Mouse (Mus musculus) adrenal gland, postnatal 36 days (tissue): ENCODE results near the gene Usp24. TPM values are rescaled to one million over a fixed set of nuclear protein-coding genes. Genes with fewer than 3 reads are reported as not detected.
"Not testable (repeated sequence)": the region's sequence is repeated elsewhere in the genome, so short reads cannot be mapped to it uniquely, and the experiment has no call there.

Experiments used
- DNase-seq, 2 experiments: peaks; one replicate each; pipeline ENCODE4 v3.0.0; 2021; ENCODE audit warnings: mixed read lengths in 1 of 2
- total RNA-seq, 2 experiments: library from RNA; stranded (reverse); gene quantifications; 2 replicates each; pipeline ENCODE4 v1.2.3; 2021

Gene Usp24
- total RNA-seq, 2 experiments from 2014 or later: 41.0 to 41.3 TPM

DNA sequence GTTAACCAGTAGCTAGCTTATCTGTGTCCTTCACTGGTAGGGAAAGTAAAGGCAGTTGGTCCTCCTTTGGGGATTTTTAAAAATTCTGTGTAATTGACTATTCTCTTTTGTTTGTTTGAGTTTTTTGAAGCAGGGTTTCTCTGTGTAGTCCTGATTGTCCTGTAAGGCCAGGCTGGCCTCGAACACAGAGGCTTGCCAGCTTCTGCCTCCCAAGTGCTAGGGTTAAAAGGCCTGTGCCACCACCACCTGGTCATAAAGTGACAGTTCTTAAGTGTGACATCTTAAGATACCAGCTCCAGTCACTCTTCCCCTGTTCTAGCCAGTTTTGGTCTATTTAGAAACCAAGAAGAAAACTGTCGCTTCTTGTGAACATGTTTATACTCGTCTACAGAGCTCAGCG lies 2.2 kb downstream of the Usp24 start:
- DNase-seq: no peak

DNA sequence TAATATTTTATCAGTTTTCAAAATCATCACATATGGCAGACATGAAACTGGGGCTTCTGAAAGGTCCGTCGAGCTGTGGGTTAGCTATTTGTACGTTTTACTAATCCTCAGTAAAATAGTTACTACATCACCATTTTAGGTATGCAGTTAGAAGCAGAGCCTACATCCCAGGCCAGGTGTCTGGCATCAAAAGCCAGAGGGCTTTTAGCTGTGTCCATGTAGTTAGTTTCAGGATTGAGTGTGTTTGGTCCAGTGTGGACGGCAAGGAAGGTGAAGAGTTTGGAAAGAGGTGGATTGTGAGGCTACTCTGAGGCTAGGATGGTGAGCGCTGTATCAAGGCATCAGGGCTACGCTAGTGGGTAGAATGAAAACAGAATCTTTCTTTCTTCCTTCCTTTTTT lies 3.0 kb downstream of the Usp24 start:
- no peak for DNase-seq

- no peak for DNase-seq
Measured at GRCm38 (mm10) chr4:106322846-106323245, 6.8 kb downstream of the Usp24 start.

DNA sequence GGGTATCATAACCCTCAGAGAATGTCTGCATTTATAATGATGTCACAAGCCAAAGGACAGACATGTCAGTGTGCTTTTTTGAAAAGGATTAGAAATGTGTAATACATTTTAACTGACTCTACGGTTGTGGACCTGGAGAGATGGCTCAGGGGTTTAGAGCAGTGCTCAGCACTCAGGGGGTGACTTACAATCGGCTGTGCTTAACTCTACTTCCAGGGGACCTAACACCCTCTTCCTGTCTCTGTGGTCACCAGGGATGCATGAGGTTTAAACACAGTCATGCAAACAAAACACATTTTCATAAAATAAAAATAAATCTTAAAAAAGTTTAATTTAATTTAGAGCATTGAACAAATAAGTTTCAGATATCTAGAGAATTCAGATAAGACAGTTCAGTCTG lies 7.3 kb downstream of the Usp24 start:
- no peak for DNase-seq

GRCm38 (mm10) chr4:106327436-106327835 lies 11.4 kb downstream of the Usp24 start:
- no peak for DNase-seq

GRCm38 (mm10) chr4:106328704-106329103 lies 12.7 kb downstream of the Usp24 start:
- no peak for DNase-seq

DNA sequence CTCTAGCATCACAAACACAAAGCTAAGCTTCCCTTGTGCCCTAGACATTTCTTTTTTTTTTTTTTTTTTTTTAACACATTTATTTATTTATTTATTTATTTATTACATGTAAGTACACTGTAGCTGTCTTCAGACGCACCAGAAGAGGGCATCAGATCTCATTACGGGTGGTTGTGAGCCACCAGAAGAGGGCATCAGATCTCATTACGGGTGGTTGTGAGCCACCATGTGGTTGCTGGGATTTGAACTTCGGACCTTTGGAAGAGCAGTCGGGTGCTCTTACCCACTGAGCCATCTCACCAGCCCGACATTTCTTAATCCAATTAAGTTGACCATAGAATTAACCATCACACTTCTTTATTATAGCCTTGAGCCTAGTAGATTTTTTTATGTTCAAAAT lies 13.2 kb downstream of the Usp24 start:
- DNase-seq: not testable (repeated sequence)

DNA sequence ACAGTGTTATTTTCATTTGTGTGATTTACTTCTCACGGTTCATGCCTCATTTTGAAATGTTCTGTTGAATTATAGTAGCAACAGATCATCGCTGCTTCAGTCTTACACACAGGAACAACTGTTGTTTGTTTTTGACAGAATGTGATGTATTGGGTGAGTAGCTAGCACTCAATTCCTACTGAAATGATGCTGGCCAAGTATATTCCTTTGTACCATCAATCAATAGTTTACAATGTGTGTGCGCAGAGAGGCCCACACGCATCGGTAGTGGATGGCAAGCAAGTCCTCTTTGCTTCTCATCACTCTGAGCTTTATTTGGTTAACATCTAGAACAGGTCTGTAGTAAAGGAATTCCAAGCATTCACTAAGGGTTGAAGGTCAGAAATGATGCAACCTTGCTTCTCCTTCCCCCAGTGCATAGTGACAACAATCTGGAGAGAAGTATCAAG lies 14.4 kb downstream of the Usp24 start:
- DNase-seq: peak in 1 of 2 experiments; percentile 8

DNA sequence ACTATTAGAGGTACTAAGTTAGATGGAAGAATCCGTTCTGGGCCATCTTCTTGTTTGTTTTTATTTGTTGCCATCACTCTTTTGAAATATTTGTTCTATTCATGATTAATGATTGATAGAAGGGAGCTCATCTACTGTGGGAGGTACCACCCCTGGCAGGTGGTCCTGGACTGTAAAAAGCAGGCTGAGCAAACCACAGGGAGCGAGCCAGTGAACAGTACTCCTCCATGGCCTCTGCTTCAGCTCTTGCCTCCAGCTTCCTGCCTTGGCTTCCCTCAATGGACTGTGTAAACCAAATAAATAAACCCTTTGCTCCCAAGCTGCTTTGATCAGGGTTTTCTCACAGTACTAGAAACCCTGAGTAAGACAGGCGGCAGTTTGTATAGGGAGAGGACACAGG lies 17.1 kb downstream of the Usp24 start:
- no peak for DNase-seq

GRCm38 (mm10) chr4:106333584-106333983 lies 17.6 kb downstream of the Usp24 start:
- no peak for DNase-seq

DNA sequence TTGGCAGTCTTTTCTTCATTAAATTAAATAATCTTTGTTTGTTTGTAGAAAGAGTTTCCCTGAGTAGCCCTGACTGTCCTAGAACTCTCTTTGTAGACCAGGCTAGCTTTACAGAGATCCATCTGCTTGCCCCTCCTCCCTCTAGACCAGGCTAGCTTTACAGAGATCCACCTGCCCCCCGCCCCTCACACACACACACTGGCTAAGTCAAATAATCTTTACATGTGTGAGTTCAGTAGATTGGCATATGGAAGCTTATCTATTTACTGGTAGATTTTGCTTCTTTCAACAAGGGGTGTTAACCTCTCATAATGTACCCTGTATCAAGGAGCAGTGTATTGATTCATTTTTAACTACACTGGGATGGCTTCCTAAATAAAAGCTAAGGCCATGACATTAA lies 19.8 kb downstream of the Usp24 start:
- DNase-seq: no peak

- DNase-seq: no peak
Measured at GRCm38 (mm10) chr4:106347664-106348063, 31.7 kb downstream of the Usp24 start.

GRCm38 (mm10) chr4:106355025-106355424 lies 39.0 kb downstream of the Usp24 start:
- not testable (repeated sequence) for DNase-seq

DNA sequence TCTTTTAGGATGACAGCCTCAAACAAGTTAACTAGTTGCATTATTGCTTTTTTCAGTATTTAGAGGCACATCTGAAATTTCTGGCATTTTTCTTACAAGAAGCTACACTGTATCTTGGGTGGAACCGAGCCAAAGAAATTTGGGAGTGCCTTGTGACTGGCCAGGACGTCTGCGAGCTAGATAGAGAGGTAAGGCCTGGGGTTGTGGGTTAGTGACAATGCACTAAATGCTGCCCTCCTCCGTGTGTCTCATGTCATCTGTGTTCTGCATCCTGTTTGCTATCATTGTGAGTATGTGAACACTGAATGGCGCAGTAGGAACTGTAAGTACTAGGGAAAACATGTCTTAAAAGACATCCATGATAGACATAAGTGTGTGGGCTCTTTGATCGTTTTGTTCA lies 54.0 kb downstream of the Usp24 start:
- DNase-seq: no peak

DNA sequence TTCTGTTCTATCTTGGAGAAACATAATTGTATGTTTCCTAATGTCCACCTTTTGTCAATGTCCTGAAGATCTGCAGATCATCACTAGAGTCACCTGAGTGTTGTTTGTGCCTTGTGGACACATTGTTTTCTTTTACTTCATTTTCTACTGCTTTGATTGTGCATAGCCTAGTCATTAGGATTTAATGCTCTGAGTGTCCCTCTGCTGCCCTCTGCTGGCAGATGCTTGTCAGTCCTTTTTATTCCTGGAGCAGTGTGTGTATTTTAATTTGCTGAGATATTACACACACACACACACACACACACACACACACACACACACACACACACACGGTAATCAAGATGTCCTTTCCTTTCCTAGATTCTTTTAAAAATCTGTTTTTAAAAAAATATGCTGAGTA lies 59.8 kb downstream of the Usp24 start:
- peak; percentile 84 to 89 for DNase-seq

GRCm38 (mm10) chr4:106378839-106379572 lies 63.0 kb downstream of the Usp24 start:
- no peak for DNase-seq

DNA sequence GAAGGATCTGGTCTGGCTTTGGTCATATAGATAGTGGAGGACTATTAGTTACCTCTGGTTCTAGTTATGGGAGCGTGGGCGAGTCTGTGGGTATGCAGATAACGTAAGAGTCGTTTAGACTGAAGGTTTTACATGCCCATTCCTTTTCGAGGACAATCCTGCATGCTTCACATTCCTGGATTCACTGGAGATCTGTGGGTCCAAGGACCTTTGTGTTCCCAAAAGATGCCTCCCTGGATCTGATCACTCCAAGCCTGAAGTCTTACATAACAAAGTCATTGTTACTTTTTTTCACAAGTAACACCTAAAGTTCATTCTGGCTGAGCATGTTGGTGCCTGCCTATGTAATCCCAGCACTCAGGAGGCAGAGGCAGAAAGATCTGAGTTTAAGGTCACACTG lies 65.1 kb downstream of the Usp24 start:
- no peak for DNase-seq

DNA sequence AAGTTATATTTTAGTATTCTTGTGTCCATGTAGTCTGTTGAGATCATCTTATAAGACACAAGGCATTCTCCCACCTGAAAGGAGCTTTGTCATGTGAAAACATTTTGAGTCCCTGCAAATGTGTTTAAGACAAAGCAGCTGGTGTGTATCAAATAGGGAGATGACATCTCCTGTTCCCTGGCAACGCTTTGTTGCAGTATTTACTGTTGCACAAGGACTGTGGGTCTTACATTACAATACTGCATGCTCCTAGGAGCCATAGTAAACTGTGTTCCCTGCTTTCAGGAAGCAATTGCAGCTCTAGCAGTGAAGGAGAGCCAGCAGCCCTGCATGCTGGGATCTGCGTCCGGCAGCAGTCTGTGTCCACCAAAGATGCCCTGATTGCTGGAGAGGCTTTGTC lies 73.9 kb downstream of the Usp24 start:
- DNase-seq: no peak

- DNase-seq: no peak
Measured at GRCm38 (mm10) chr4:106409621-106410020, 93.6 kb downstream of the Usp24 start.

- DNase-seq: no peak
Measured at GRCm38 (mm10) chr4:106419256-106419655, 103.2 kb downstream of the Usp24 start.

GRCm38 (mm10) chr4:106419791-106420190 lies 103.8 kb downstream of the Usp24 start:
- no peak for DNase-seq

DNA sequence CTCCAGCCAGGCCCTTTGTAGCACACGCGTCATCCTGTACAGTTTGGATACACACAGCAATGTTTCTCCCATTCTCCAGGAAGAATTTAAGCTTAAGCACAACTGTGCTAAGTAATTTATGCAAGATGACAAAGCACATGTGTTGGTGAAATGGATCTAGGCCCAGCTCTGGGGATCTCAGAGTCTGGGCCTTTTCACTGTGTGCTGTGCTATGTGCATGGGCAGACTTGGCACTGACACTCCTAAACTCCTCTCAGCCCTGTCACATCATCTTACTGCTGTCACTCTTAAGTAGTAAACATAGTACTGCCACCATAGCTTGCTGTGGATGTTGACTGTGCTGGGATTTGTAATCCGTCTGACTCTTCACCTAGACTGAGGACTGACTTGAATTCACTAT lies 106.6 kb downstream of the Usp24 start:
- no peak for DNase-seq

- no peak for DNase-seq
Measured at GRCm38 (mm10) chr4:106424560-106424959, 108.5 kb downstream of the Usp24 start.

- no peak for DNase-seq
Measured at GRCm38 (mm10) chr4:106426286-106426685, 110.3 kb downstream of the Usp24 start.
